Mouse (Mus musculus) small intestine, adult 2 months (tissue): ENCODE data around the gene 9230112D13Rik.

Source experiments
- CTCF ChIP-seq: fragments of 200-500 bp; IDR thresholded peaks from 2 replicates; pipeline ENCODE4 v1.5.1; 2012; ENCODE audit warnings: low read depth, mild to moderate bottlenecking, control low read depth, inconsistent platforms, low read length, moderate library complexity, mixed read lengths; ENCODE audit not compliant: insufficient replicate concordance, insufficient read length; ENCODE audit errors: extremely low read depth
- POLR2A ChIP-seq: fragments of 200-500 bp; IDR thresholded peaks from 2 replicates; pipeline ENCODE4 v1.6.1; 2012; ENCODE audit warnings: low read depth, mild to moderate bottlenecking, control low read depth, inconsistent platforms, low read length, moderate library complexity

DNA sequence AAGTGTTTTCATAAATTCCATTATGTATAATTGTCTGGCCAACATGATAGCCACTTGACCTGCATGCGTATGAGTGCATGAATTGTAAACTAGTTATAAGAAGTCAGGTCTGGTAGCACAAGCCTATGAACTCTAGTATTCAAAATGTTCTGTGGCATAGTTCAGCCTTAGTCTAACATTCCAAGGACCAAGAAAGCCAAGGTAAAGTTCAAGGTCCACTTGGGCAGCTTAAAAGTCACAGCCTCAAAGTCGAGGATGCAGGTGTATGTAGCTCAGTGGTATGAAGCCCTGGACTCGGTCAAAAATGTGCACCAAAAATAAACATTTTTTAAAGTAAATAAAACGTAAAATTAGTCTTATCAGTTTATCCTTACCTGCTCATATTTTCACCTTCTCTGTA is 10.0 kb downstream of the 9230112D13Rik start:
- TF ChIP-seq CTCF = no peak
- TF ChIP-seq POLR2A = no peak
